Mouse (Mus musculus): ENCODE data around the gene Cradd. TPM values are rescaled to one million over a fixed set of nuclear protein-coding genes. Genes with fewer than 3 reads are reported as not detected.
A peak's percentile ranks its signal among the peaks of the same experiment; 100 is the strongest.

Cradd gene
- total RNA-seq, 2 experiments from 2014 or later, result 5.6 to 5.9 TPM

DNA sequence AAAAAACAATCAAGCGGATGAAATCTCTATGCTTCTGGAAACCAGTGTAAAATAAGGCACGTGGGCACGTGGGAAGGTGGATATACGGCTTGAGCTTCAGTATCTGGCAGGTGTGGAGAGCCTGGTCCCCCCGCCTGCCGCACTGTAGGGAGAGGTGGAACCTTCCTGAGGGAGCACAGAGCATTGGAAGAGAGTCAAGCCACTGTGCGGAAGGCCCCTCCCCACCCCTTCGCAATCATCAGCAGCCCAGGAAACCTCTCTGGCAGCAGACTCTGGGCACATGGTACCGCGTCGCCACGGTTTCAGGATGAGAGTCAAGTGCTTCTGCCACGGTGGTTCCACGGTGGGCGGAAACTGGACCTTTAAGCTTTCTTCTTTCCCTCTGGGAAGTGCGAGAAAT is 100.7 kb downstream of the Cradd start:
- no peak for TF ChIP-seq CTCF (IDR thresholded peaks at IDR 0.05)
- intact Hi-C loops (cut with DNase I), result no loop called here
- Histone ChIP-seq H3K4me3 (no peak overlapping the region), H3K27ac (no peak overlapping the region)
- no peak for DNase-seq (ENCODE audit: extremely low spot score in 1 of 2, low spot score in 2 of 2)

DNA sequence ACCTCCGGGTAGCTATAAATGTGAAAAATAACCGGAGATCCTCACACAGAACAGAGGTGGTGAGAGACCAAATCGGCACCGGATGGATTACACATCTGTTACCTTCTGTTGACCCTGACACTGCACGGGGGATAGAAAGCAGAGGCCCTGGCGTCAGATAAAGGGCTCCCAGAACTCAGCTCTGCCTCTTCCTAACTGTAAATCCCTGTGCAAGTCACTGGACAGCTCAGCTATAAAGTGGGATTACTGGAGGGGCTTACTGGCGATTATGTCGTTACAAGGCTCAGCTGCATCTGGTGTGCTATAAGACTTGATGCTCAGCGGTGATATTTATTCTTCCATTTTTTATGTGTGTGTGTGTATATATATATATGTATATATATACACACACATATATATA is 102.0 kb downstream of the Cradd start:
- DNase-seq (ENCODE audit: extremely low spot score in 1 of 2, low spot score in 2 of 2), result no peak
- Histone ChIP-seq H3K27ac (no peak overlapping the region), H3K4me3 (no peak overlapping the region)
- intact Hi-C loops (cut with DNase I), result no loop called here
- TF ChIP-seq CTCF (IDR thresholded peaks at IDR 0.05), result no peak

DNA sequence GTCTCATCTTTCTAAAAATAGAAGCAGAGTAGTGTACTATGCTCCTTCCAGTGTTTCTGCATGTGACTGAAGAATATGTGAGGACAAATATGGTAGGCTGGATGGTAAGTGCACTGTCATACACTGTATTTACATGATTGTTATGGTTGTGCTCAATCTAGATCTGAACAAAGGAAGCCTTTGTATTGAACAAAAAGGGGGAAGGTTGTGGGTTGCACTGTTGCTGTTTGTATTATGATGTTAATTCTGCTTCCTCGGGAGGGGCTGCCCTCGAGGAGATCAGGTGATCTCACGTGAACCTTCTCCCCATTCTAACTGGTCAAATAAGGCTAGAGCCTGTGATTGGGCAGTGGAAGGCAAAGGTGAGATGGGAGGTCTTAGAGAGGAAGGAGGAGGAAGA is 103.4 kb downstream of the Cradd start:
- TF ChIP-seq CTCF (IDR thresholded peaks at IDR 0.05), result no peak
- intact Hi-C loops (cut with DNase I), result no loop called here
- DNase-seq (ENCODE audit: extremely low spot score in 1 of 2, low spot score in 2 of 2), result no peak
- H3K27ac ChIP-seq, result no peak overlapping the region
- no peak overlapping the region for H3K4me3 ChIP-seq

DNA sequence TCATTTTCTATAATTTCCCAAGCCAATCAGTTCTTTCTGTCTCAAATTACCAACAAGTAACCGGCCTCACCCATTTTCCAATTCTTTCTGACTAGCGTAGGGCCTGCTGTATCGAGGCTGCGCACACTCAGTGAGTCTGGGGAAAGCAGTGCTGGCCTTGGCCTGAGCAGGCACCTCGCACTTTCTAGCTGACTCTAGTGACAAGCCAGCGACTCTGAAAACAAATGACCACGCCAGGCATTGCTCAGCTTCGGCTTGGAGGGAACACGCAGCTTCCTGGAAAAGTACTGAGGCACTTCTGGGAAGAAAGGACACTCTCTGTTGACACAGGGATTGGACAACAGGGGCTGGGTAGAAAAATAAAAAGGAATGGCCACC is 105.3 kb downstream of the Cradd start:
- no peak overlapping the region for H3K4me3 ChIP-seq
- intact Hi-C loops (cut with DNase I), result no loop called here
- no peak overlapping the region for H3K27ac ChIP-seq
- no peak for TF ChIP-seq CTCF (IDR thresholded peaks at IDR 0.05)
- DNase-seq (ENCODE audit: extremely low spot score in 1 of 2, low spot score in 2 of 2), result no peak

DNA sequence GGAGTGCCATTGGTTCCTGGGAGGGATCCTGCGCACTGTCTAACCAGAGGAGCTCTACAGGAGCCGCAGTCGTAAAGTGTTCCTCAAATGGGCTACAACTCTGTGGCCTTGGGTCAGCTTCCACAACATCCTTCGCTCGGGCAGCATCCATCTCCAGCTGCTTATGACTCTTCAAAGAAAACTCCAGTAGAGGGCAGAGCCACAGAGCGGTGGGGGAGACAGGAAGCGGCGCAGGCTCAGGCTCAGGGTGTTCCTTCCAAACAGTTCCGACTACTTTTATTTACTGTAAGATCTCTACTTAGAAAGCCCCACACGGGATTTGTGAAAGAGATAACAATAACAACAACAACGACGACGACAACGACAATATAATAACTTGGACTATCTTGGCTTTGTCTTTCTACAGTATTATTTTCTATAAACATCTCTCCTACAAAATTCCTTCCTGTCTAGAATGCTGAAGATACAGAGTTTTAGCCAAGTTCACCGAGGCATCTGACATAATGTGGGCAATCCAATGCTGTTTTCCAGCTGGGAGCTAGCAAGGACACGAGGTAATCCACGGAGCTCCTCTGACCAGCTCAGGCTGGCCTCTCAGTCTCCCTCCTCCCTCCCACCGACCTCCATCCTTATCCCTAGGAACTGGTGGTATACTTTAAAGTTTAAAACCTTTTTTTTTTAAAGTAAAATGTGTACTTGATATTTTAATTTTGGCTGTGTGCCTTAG is 105.8 kb downstream of the Cradd start:
- Histone ChIP-seq H3K4me3 (no peak overlapping the region), H3K27ac (no peak overlapping the region)
- intact Hi-C loops (cut with DNase I), result no loop called here
- DNase-seq (ENCODE audit: extremely low spot score in 1 of 2, low spot score in 2 of 2), result no peak
- TF ChIP-seq CTCF (IDR thresholded peaks at IDR 0.05), result peak; percentile 27

DNA sequence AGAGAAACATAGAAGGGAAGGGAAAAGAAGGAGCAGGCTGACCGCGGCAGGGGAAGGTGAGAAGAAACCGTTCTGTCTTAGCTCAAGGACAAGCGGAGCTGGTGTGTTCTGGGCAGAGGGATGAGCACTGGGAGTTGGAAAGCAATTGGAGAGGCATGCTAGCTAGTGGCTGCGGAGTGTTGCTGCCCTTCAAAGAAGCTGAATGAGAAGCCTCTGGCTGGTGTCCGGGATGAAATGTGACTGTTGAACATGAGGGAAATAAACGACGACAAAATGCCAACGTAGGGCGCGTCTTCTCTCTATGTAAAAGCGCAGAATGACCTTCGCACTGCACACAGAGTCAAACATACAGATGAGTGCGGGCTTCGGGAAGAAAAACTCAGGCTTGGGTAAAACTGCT is 108.6 kb downstream of the Cradd start:
- TF ChIP-seq CTCF (IDR thresholded peaks at IDR 0.05), result no peak
- intact Hi-C loops (cut with DNase I), result no loop called here
- no peak for DNase-seq (ENCODE audit: extremely low spot score in 1 of 2, low spot score in 2 of 2)

DNA sequence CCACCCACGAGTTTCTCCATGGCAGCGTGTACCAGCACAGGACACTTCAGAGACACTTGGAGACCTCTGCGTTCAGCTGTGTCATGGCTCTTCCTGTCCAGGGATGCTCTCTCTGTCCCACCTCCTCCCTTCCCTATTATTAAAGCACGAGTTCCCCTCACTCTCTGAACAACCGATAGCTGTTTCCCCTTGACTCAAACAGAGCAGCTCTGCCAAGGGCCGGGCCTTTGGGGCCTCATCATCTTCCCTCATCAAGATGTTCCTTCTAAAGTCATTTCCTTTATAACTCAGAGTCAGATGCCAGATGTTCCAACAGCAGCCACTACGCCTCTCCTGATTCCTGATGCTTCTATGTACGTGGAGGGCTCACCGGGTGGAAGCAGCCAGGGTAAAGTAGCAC is 110.1 kb downstream of the Cradd start:
- intact Hi-C loops (cut with DNase I), result no loop called here
- Histone ChIP-seq H3K27ac (no peak overlapping the region), H3K4me3 (no peak overlapping the region)
- DNase-seq (ENCODE audit: extremely low spot score in 1 of 2, low spot score in 2 of 2), result no peak
- no peak for TF ChIP-seq CTCF (IDR thresholded peaks at IDR 0.05)

More for the DNA sequence above, 108.6 kb downstream of the Cradd start:
- Histone ChIP-seq H3K27ac (no peak overlapping the region), H3K4me3 (no peak overlapping the region)

DNA sequence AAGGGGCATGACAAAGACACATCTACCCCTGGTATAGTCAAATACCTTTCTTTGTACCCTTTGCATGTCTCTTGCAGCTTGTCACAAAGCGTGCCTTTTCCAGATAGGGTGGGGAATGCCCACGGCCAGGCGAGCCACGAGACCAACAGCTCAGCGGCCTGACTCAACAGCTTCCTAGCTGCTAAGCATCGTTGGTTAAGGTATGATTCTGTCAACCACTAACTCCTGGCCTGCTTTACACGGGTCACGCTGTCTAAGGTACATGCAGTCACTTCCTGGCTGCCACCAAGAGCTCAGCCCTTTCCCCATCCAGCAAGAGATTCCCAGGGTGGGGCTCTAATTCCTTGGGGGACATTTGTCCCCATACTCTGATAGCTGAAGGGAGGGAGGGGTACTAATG is 110.6 kb downstream of the Cradd start:
- intact Hi-C loops (cut with DNase I), result no loop called here
- no peak for TF ChIP-seq CTCF (IDR thresholded peaks at IDR 0.05)
- H3K27ac ChIP-seq, result no peak overlapping the region
- no peak overlapping the region for H3K4me3 ChIP-seq
- DNase-seq (ENCODE audit: extremely low spot score in 1 of 2, low spot score in 2 of 2), result no peak

DNA sequence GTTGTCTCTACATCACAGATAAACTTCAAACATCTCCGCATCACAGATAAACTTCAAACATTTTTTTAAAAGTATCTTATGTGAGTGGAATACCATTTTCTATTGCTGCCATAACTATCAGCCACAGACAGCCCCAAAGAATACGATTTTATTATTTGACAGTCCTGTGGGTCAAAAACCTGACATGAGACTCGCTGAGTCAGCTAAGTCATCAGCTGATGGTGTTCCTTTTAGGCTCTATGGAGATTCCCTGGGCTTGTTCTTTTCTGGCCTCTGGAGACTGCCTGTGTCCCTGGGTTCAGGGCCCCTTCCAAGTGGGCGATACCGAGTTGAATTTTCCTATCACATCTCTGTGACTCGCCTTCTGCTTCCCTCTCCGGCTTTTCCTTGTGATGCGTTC is 112.3 kb downstream of the Cradd start:
- no peak for TF ChIP-seq CTCF (IDR thresholded peaks at IDR 0.05)
- DNase-seq (ENCODE audit: extremely low spot score in 1 of 2, low spot score in 2 of 2), result no peak
- Histone ChIP-seq H3K27ac (no peak overlapping the region), H3K4me3 (no peak overlapping the region)
- intact Hi-C loops (cut with DNase I), result no loop called here

DNA sequence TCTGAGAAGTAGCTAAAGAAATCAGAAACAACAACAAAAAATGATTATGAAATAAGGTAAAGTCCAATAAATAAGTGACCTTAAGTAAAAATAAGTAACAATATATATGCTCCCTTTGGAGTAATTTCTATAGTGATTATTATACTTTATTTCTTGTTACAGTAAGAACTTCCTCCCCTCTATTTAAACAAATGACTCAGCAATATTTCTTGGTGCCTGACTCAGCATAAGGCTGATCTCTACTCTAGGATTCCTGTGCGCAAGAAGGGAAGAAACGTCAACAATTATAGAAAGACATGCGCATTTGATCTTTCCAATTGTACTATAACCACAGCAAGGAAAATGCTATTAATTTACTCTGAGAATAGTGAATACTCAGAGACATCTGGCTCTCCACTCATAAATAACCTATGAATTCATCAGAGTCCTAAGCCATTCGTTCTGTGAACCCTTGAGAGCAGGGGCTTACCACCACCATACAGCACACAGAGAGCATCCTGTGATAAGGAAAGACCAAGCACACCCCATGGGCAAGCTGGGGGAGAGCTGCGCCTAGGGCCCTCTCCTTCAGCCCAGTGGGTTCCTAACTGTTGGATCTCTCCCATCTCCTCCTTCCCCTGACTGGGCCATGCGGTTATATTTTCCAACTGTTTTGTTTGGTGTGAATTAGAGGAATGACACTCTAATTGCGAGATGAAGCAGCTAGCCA is 113.1 kb downstream of the Cradd start:
- intact Hi-C loops (cut with DNase I), result no loop called here
- Histone ChIP-seq H3K27ac (no peak overlapping the region), H3K4me3 (no peak overlapping the region)
- TF ChIP-seq CTCF (IDR thresholded peaks at IDR 0.05), result no peak
- DNase-seq (ENCODE audit: extremely low spot score in 1 of 2, low spot score in 2 of 2), result no peak

DNA sequence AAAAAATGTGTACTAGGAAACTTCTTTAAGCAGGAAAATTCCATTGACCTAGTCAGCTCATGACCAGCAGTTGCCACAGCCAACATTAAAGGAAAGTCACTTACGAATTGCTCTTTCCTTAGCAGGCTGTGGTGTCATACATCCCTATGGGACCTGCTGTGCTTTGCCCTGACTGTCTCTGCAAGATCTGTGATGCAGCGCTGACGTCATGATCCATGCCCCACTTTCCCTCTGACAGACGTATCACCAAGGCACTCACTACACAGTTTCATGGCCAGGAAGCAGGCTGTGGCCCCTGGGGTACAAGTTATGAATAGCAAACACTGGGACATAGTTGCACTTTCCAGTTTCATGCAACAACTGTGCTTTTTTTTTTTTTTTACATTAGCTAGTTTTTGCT is 113.8 kb downstream of the Cradd start:
- intact Hi-C loops (cut with DNase I), result no loop called here
- Histone ChIP-seq H3K4me3 (no peak overlapping the region), H3K27ac (no peak overlapping the region)
- no peak for DNase-seq (ENCODE audit: extremely low spot score in 1 of 2, low spot score in 2 of 2)
- no peak for TF ChIP-seq CTCF (IDR thresholded peaks at IDR 0.05)

DNA sequence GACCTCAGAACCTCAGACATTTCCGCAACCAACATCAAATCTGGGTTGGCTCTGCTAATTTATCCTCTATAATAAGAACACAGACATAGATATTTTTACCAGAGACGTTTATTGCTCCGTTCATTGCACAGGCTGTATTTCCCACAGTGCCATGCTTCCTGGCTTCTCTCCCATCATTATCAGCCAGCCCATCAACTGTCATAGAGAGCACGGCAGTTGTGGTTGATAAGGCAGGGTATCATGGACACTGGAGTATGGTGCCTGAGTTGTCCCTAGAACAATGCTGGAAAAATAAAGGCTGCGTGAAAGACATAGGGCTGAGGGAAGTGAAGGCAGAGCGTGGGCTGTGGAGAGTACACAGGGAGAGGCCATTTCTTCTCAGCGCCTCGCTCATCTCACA is 116.5 kb downstream of the Cradd start:
- Histone ChIP-seq H3K4me3 (no peak overlapping the region), H3K27ac (no peak overlapping the region)
- no peak for TF ChIP-seq CTCF (IDR thresholded peaks at IDR 0.05)
- DNase-seq (ENCODE audit: extremely low spot score in 1 of 2, low spot score in 2 of 2), result no peak
- intact Hi-C loops (cut with DNase I), result no loop called here

DNA sequence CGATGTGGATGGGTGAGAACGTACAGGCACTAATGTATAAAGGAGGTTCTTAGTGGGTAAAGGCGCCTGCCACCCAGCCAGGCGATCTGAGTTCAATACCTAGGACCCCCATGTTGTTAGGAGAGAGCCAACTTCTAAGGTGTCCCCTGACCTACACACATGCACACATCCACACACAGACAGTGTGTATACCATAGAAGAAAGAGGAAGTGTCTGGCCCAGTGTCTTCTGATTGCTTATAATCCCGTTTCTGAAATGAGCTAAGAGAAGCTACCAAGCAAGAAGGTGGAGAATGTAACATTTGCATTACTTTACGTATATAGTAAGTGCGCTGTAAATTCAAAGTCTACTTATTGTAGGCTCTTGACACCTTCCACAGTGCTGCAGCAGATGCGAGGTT is 122.4 kb downstream of the Cradd start:
- H3K4me3 ChIP-seq, result no peak overlapping the region
- H3K27ac ChIP-seq, result no peak overlapping the region
- no peak for DNase-seq (ENCODE audit: extremely low spot score in 1 of 2, low spot score in 2 of 2)
- intact Hi-C loops (cut with DNase I), result no loop called here
- no peak for TF ChIP-seq CTCF (IDR thresholded peaks at IDR 0.05)
